Mouse (Mus musculus) bone marrow, adult 2 months (tissue): Measurements from ENCODE around the gene Mrpl10.

Experiments
- CTCF ChIP-seq: fragments of 200-500 bp; IDR thresholded peaks from 2 replicates; pipeline ENCODE4 v1.5.1; 2011; ENCODE audit warnings: low read length, control low read depth; ENCODE audit not compliant: control insufficient read depth, insufficient read depth
- POLR2A ChIP-seq: fragments of 200-500 bp; IDR thresholded peaks from 2 replicates; pipeline ENCODE4 v1.6.1; 2011; ENCODE audit warnings: low read depth, mild to moderate bottlenecking, control low read depth, low read length, borderline replicate concordance; ENCODE audit not compliant: control insufficient read depth

DNA sequence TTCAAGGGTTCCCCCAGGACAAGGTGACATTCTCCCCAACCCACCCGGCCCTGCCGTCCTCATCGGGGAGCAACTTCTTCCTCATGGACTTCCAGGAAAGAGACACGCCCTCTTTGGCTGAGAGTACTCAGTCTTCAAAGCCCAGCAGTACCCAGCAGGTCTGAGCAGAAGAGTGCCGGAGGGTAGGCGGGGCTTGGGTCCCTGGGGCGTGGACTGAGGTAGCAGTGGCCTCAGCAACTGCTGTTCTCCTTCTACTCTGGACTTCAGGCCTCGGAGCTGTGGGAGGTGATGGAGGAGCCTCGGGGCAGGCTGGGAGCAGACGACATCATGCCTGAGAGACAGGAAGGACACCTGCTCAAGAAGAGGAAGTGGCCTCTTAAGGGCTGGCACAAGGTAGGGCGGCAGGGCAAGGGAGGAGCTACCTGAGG, 10.9 kb downstream of the Mrpl10 start:
- TF ChIP-seq POLR2A (no peak), CTCF (no peak)
